Mouse (Mus musculus): ENCODE measurements around the gene Slc35a2. TPM values are rescaled to one million over a fixed set of nuclear protein-coding genes. Genes with fewer than 3 reads are reported as not detected.
A peak's percentile ranks its signal among the peaks of the same experiment; 100 is the strongest.

The Slc35a2 gene
- polyA plus RNA-seq, 1 experiment from 2014 or later: 23.6 TPM

- Histone ChIP-seq H3K4me1 (ENCODE audit: control insufficient read depth, insufficient read depth, low read length) (no peaks in the 10 kb centered on the region), H3K4me2 (ENCODE audit: low read depth, low read length) (no peak overlapping the region), H3K36me3 (ENCODE audit: control insufficient read depth, insufficient read depth, low read length) (no peaks in the 10 kb centered on the region), H3K9ac (replicated peaks; ENCODE audit: low read depth, low read length) (no peak overlapping the region), H3K27me3 (ENCODE audit: control insufficient read depth, insufficient read depth, low read length) (no peaks in the 10 kb centered on the region), H3K9me3 (ENCODE audit: control insufficient read depth, low read length) (no peaks in the 10 kb centered on the region), H3K27ac (ENCODE audit: low read depth, low read length) (no peak overlapping the region), H3K4me3 (ENCODE audit: low read depth, low read length) (no peak overlapping the region)
- 91% methylated on average over 1 of the region's 1 CpGs for WGBS
- ATAC-seq (ENCODE audit: low read depth): no peak
These were observed 20.6 kb upstream of the Slc35a2 start for GRCm38 (mm10) chrX:7863181-7863580.

- ATAC-seq (ENCODE audit: low read depth): no peak
These were observed 19.3 kb upstream of the Slc35a2 start for GRCm38 (mm10) chrX:7864551-7864950.

GRCm38 (mm10) chrX:7865343-7865742 lies 18.5 kb upstream of the Slc35a2 start:
- no peak overlapping the region for H3K4me3 ChIP-seq (ENCODE audit: low read depth, low read length)
- H3K27me3 ChIP-seq (ENCODE audit: control insufficient read depth, insufficient read depth, low read length): no peaks in the 10 kb centered on the region
- ATAC-seq (ENCODE audit: low read depth): no peak
- no peak overlapping the region for H3K4me2 ChIP-seq (ENCODE audit: low read depth, low read length)
- H3K4me1 ChIP-seq (ENCODE audit: control insufficient read depth, insufficient read depth, low read length): no peaks in the 10 kb centered on the region
- no peak overlapping the region for H3K9ac ChIP-seq (replicated peaks; ENCODE audit: low read depth, low read length)
- H3K9me3 ChIP-seq (ENCODE audit: control insufficient read depth, low read length): no peaks in the 10 kb centered on the region
- 85% methylated on average over 2 of the region's 2 CpGs for WGBS
- H3K27ac ChIP-seq (ENCODE audit: low read depth, low read length): no peak overlapping the region
- H3K36me3 ChIP-seq (ENCODE audit: control insufficient read depth, insufficient read depth, low read length): no peaks in the 10 kb centered on the region

More at GRCm38 (mm10) chrX:7864551-7864950, 19.3 kb upstream of the Slc35a2 start:
- Histone ChIP-seq H3K4me3 (ENCODE audit: low read depth, low read length) (no peak overlapping the region), H3K9ac (replicated peaks; ENCODE audit: low read depth, low read length) (no peak overlapping the region), H3K9me3 (ENCODE audit: control insufficient read depth, low read length) (no peaks in the 10 kb centered on the region), H3K4me2 (ENCODE audit: low read depth, low read length) (no peak overlapping the region), H3K27ac (ENCODE audit: low read depth, low read length) (no peak overlapping the region), H3K27me3 (ENCODE audit: control insufficient read depth, insufficient read depth, low read length) (no peaks in the 10 kb centered on the region), H3K36me3 (ENCODE audit: control insufficient read depth, insufficient read depth, low read length) (no peaks in the 10 kb centered on the region), H3K4me1 (ENCODE audit: control insufficient read depth, insufficient read depth, low read length) (no peaks in the 10 kb centered on the region)
- WGBS: 76% methylated on average over 3 of the region's 3 CpGs

- Histone ChIP-seq H3K9ac (replicated peaks; ENCODE audit: low read depth, low read length) (no peak overlapping the region), H3K9me3 (ENCODE audit: control insufficient read depth, low read length) (no peaks in the 10 kb centered on the region), H3K4me3 (ENCODE audit: low read depth, low read length) (no peak overlapping the region), H3K4me2 (ENCODE audit: low read depth, low read length) (no peak overlapping the region), H3K36me3 (ENCODE audit: control insufficient read depth, insufficient read depth, low read length) (no peaks in the 10 kb centered on the region), H3K4me1 (ENCODE audit: control insufficient read depth, insufficient read depth, low read length) (no peaks in the 10 kb centered on the region), H3K27ac (ENCODE audit: low read depth, low read length) (no peak overlapping the region), H3K27me3 (ENCODE audit: control insufficient read depth, insufficient read depth, low read length) (no peaks in the 10 kb centered on the region)
- no peak for ATAC-seq (ENCODE audit: low read depth)
- 74% methylated on average over 2 of the region's 2 CpGs for WGBS
These were observed 18.0 kb upstream of the Slc35a2 start for GRCm38 (mm10) chrX:7865786-7866185.

GRCm38 (mm10) chrX:7867141-7867540 lies 16.7 kb upstream of the Slc35a2 start:
- no peak overlapping the region for H3K27ac ChIP-seq (ENCODE audit: low read depth, low read length)
- H3K4me2 ChIP-seq (ENCODE audit: low read depth, low read length): no peak overlapping the region
- ATAC-seq (ENCODE audit: low read depth): no peak
- no peak overlapping the region for H3K4me3 ChIP-seq (ENCODE audit: low read depth, low read length)
- H3K36me3 ChIP-seq (ENCODE audit: control insufficient read depth, insufficient read depth, low read length): 0 out of 2 replicates have a peak, but pooled peaks cover under 1% of the 10 kb centered on the region
- 100% methylated on average over 1 of the region's 1 CpGs for WGBS
- no peak overlapping the region for H3K9ac ChIP-seq (replicated peaks; ENCODE audit: low read depth, low read length)
- H3K27me3 ChIP-seq (ENCODE audit: control insufficient read depth, insufficient read depth, low read length): no peaks in the 10 kb centered on the region
- H3K4me1 ChIP-seq (ENCODE audit: control insufficient read depth, insufficient read depth, low read length): no peaks in the 10 kb centered on the region
- H3K9me3 ChIP-seq (ENCODE audit: control insufficient read depth, low read length): no peaks in the 10 kb centered on the region

- WGBS: 56% methylated on average over 2 of the region's 2 CpGs
- no peak overlapping the region for H3K4me3 ChIP-seq (ENCODE audit: low read depth, low read length)
- H3K27me3 ChIP-seq (ENCODE audit: control insufficient read depth, insufficient read depth, low read length): no peaks in the 10 kb centered on the region
- no peak overlapping the region for H3K9ac ChIP-seq (replicated peaks; ENCODE audit: low read depth, low read length)
- H3K4me1 ChIP-seq (ENCODE audit: control insufficient read depth, insufficient read depth, low read length): no peaks in the 10 kb centered on the region
- no peak for ATAC-seq (ENCODE audit: low read depth)
- H3K9me3 ChIP-seq (ENCODE audit: control insufficient read depth, low read length): no peaks in the 10 kb centered on the region
- no peak overlapping the region for H3K27ac ChIP-seq (ENCODE audit: low read depth, low read length)
- H3K4me2 ChIP-seq (ENCODE audit: low read depth, low read length): no peak overlapping the region
- H3K36me3 ChIP-seq (ENCODE audit: control insufficient read depth, insufficient read depth, low read length): peaks cover 8% of the 10 kb centered on the region; the same call in 1 of the 2 replicates
These were observed 15.3 kb upstream of the Slc35a2 start for GRCm38 (mm10) chrX:7868506-7868905.

GRCm38 (mm10) chrX:7869826-7870225 lies 14.0 kb upstream of the Slc35a2 start:
- ATAC-seq (ENCODE audit: low read depth): no peak

GRCm38 (mm10) chrX:7878007-7878419 lies 5.8 kb upstream of the Slc35a2 start, which contains the start of gene Pim2:
TSS of gene Pim2 (plus strand) at chrX:7878262.
- 11% methylated on average over 38 of the region's 38 CpGs for WGBS
- Histone ChIP-seq H3K4me1 (ENCODE audit: control insufficient read depth, insufficient read depth, low read length) (no peaks in the 10 kb centered on the region), H3K4me2 (ENCODE audit: low read depth, low read length) (peak within 1 kb of the TSS; percentile 75), H3K27me3 (ENCODE audit: control insufficient read depth, insufficient read depth, low read length) (no peaks in the 10 kb centered on the region), H3K36me3 (ENCODE audit: control insufficient read depth, insufficient read depth, low read length) (peaks cover 6% of the 10 kb centered on the region; the same call in 1 of the 2 replicates), H3K9ac (replicated peaks; ENCODE audit: low read depth, low read length) (peak within 1 kb of the TSS; percentile 57), H3K9me3 (ENCODE audit: control insufficient read depth, low read length) (no peaks in the 10 kb centered on the region), H3K27ac (ENCODE audit: low read depth, low read length) (peak within 1 kb of the TSS; percentile 62; the same call in 1 of the 2 replicates), H3K4me3 (ENCODE audit: low read depth, low read length) (peak within 1 kb of the TSS; percentile 46)
- peak; percentile 94 for ATAC-seq (ENCODE audit: low read depth)

More at GRCm38 (mm10) chrX:7869826-7870225, 14.0 kb upstream of the Slc35a2 start:
- no peak overlapping the region for H3K4me3 ChIP-seq (ENCODE audit: low read depth, low read length)
- H3K4me1 ChIP-seq (ENCODE audit: control insufficient read depth, insufficient read depth, low read length): no peaks in the 10 kb centered on the region
- no peak overlapping the region for H3K27ac ChIP-seq (ENCODE audit: low read depth, low read length)
- no peak overlapping the region for H3K9ac ChIP-seq (replicated peaks; ENCODE audit: low read depth, low read length)
- H3K9me3 ChIP-seq (ENCODE audit: control insufficient read depth, low read length): no peaks in the 10 kb centered on the region
- H3K4me2 ChIP-seq (ENCODE audit: low read depth, low read length): no peak overlapping the region
- no peaks in the 10 kb centered on the region for H3K27me3 ChIP-seq (ENCODE audit: control insufficient read depth, insufficient read depth, low read length)
- H3K36me3 ChIP-seq (ENCODE audit: control insufficient read depth, insufficient read depth, low read length): peaks cover 12% of the 10 kb centered on the region; the same call in 1 of the 2 replicates
- WGBS: 43% methylated on average over 3 of the region's 3 CpGs

- H3K27me3 ChIP-seq (ENCODE audit: control insufficient read depth, insufficient read depth, low read length): no peaks in the 10 kb centered on the region
- peak overlapping the region; percentile 75 for H3K4me2 ChIP-seq (ENCODE audit: low read depth, low read length)
- 0 out of 2 replicates have a peak overlapping the region, but pooled peaks have one; percentile 44 for H3K27ac ChIP-seq (ENCODE audit: low read depth, low read length)
- 19% methylated on average over 20 of the region's 21 CpGs for WGBS
- peaks cover 4% of the 10 kb centered on the region; the same call in 1 of the 2 replicates for H3K36me3 ChIP-seq (ENCODE audit: control insufficient read depth, insufficient read depth, low read length)
- H3K9me3 ChIP-seq (ENCODE audit: control insufficient read depth, low read length): no peaks in the 10 kb centered on the region
- no peaks in the 10 kb centered on the region for H3K4me1 ChIP-seq (ENCODE audit: control insufficient read depth, insufficient read depth, low read length)
- peak overlapping the region; percentile 46 for H3K4me3 ChIP-seq (ENCODE audit: low read depth, low read length)
- peak overlapping the region; percentile 57 for H3K9ac ChIP-seq (replicated peaks; ENCODE audit: low read depth, low read length)
- ATAC-seq (ENCODE audit: low read depth): peak; percentile 32; the same call in 1 of the 2 replicates
These were observed 5.3 kb upstream of the Slc35a2 start for GRCm38 (mm10) chrX:7878495-7878894.
